Mouse (Mus musculus) ES-Bruce4 (cell line): ENCODE measurements at regions not wholly inside any gene's neighbourhood (a gene's known extent, or its start where the extent isn't known, plus 50 kb on each side); places are given as distances from the start of the nearest gene placed in this dataset.

ENCODE experiments used
- CTCF ChIP-seq: IDR thresholded peaks from one replicate; pipeline ENCODE4 v1.8.1; 2011; ENCODE audit warnings: low read depth, low read length
- POLR2A ChIP-seq: IDR thresholded peaks from one replicate; pipeline ENCODE4 v1.8.1; 2011; ENCODE audit warnings: low read length; ENCODE audit not compliant: insufficient read depth

DNA sequence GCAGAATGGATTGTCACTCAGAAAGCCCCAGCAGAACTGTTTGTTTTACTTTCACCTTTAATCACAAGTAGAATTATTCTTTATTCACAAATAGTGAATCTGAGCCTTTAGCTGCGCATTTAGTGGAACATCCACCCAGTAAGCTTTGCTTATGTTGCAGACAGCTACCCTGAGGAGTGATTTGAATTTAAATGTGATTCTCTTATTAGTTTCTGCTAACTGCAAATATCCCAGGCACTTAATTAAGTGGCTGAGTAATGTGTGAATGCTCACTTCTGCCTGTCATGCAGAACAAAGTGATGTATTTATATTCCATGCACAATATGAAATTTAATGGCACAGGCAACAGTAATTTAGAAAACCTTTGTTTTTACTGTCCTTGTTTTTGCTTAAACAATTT lies 344.4 kb upstream of the Nova1 start:
- TF ChIP-seq CTCF (no peak), POLR2A (no peak)
